Mouse (Mus musculus) neural tube, embryonic 14.5 days (tissue): Measurements from ENCODE around the gene Supt20. TPM values are rescaled to one million over a fixed set of nuclear protein-coding genes. Genes with fewer than 3 reads are reported as not detected.
"Not testable (repeated sequence)": the region's sequence is repeated elsewhere in the genome, so short reads cannot be mapped to it uniquely, and the experiment has no call there.

Experiments
- ATAC-seq: fragments of 200-750 bp; cut with Nextera tagmentation; 2 replicates; pipeline ENCODE4 v1.8.0; 2017; ENCODE audit warnings: low read depth, mild to moderate bottlenecking, moderate TSS enrichment, moderate library complexity
- H3K27ac ChIP-seq: fragments of 300-500 bp; sonication (generic); 2 replicates; pipeline ENCODE4 v1.5.1; 2014; ENCODE audit warnings: low read depth, mild to moderate bottlenecking, control low read depth, low read length, moderate library complexity, mixed read lengths
- H3K27me3 ChIP-seq: fragments of 300-500 bp; sonication (generic); 2 replicates; pipeline ENCODE4 v1.6.1; 2014; ENCODE audit warnings: low read length; ENCODE audit not compliant: control insufficient read depth, insufficient read depth
- H3K36me3 ChIP-seq: fragments of 300-500 bp; sonication (generic); 2 replicates; pipeline ENCODE4 v1.6.1; 2014; ENCODE audit warnings: low read length, mixed read lengths; ENCODE audit not compliant: control insufficient read depth, insufficient read depth
- H3K4me1 ChIP-seq: fragments of 300-500 bp; sonication (generic); 2 replicates; pipeline ENCODE4 v1.6.1; 2014; ENCODE audit warnings: low read length; ENCODE audit not compliant: control insufficient read depth, insufficient read depth
- H3K4me2 ChIP-seq: fragments of 300-500 bp; sonication (generic); 2 replicates; pipeline ENCODE4 v1.6.1; 2014; ENCODE audit warnings: mild to moderate bottlenecking, low read depth, low read length, control low read depth
- H3K4me3 ChIP-seq: fragments of 300-500 bp; sonication (generic); 2 replicates; pipeline ENCODE4 v1.5.1; 2014; ENCODE audit warnings: low read depth, low read length, control low read depth, mixed read lengths
- H3K9ac ChIP-seq: fragments of 300-500 bp; sonication (generic); replicated peaks from 2 replicates; pipeline ENCODE4 v1.6.1; 2014; ENCODE audit warnings: low read depth, mild to moderate bottlenecking, control low read depth, low read length, mixed read lengths
- H3K9me3 ChIP-seq: fragments of 300-500 bp; sonication (generic); 2 replicates; pipeline ENCODE4 v1.6.1; 2016; ENCODE audit warnings: low read length; ENCODE audit not compliant: control insufficient read depth
- WGBS: fragments of 180-500 bp; shearing (Covaris S2); extraction: QIAGEN DNeasy Blood & Tissue Kit; methylation state at CpG from one replicate; pipeline ENCODE4 v1.1.7; 2014; 5-methylcytosine and 5-hydroxymethylcytosine counted together
- polyA plus RNA-seq: library from polyadenylated mRNA; unstranded; fragments of >200 nt; fragmentation: Nextera tagmentation; extraction: Ambion mirVana; gene quantifications from 2 replicates; pipeline ENCODE4 v1.2.1, GENCODE M21; 2014

Gene Supt20
- polyA plus RNA-seq, 1 experiment from 2014 or later, result 92.3 TPM

GRCm38 (mm10) chr3:54759211-54759610, 66.6 kb downstream of the Supt20 start:
- 88% methylated on average over 9 of the region's 9 CpGs for WGBS
- no peak overlapping the region for H3K4me2 ChIP-seq
- no peaks in the 10 kb centered on the region for H3K36me3 ChIP-seq
- ATAC-seq, result no peak
- H3K9me3 ChIP-seq, result no peaks in the 10 kb centered on the region
- H3K9ac ChIP-seq, result no peak overlapping the region
- H3K27me3 ChIP-seq, result no peaks in the 10 kb centered on the region
- no peak overlapping the region for H3K4me3 ChIP-seq
- H3K27ac ChIP-seq, result no peak overlapping the region
- peaks cover 12% of the 10 kb centered on the region for H3K4me1 ChIP-seq

GRCm38 (mm10) chr3:54760321-54761115, 67.9 kb downstream of the Supt20 start:
- no peaks in the 10 kb centered on the region for H3K36me3 ChIP-seq
- H3K9ac ChIP-seq, result no peak overlapping the region
- no peaks in the 10 kb centered on the region for H3K27me3 ChIP-seq
- no peak overlapping the region for H3K27ac ChIP-seq
- H3K4me1 ChIP-seq, result peaks cover 12% of the 10 kb centered on the region
- no peak overlapping the region for H3K4me2 ChIP-seq
- ATAC-seq, result no peak
- no peaks in the 10 kb centered on the region for H3K9me3 ChIP-seq
- 59% methylated on average over 15 of the region's 15 CpGs for WGBS
- H3K4me3 ChIP-seq, result no peak overlapping the region

DNA sequence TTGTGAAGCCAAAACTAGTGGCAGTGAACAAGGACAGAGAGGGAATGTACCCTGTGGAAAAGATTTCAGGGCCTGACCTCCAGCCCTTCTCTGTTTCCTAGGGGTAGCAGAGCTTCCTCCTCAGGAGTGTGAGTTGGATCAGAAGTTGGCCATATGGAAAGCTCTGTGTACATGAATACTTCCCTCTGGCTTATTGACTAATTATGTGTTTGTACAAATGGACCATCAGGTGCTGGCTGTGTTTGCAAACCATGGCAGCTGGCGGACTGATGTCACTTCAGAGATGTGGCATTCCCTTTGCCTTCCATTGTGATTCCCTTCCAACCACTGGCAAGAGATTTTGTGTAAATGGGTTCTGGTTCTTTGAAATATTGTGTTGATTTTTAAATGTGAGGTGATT, 68.7 kb downstream of the Supt20 start:
- 86% methylated on average over 1 of the region's 1 CpGs for WGBS
- H3K27me3 ChIP-seq, result no peaks in the 10 kb centered on the region
- no peaks in the 10 kb centered on the region for H3K9me3 ChIP-seq
- H3K4me2 ChIP-seq, result no peak overlapping the region
- no peak overlapping the region for H3K9ac ChIP-seq
- H3K4me1 ChIP-seq, result peaks cover 5% of the 10 kb centered on the region; the same call in 1 of the 2 replicates
- ATAC-seq, result no peak
- no peak overlapping the region for H3K27ac ChIP-seq
- no peaks in the 10 kb centered on the region for H3K36me3 ChIP-seq
- no peak overlapping the region for H3K4me3 ChIP-seq

DNA sequence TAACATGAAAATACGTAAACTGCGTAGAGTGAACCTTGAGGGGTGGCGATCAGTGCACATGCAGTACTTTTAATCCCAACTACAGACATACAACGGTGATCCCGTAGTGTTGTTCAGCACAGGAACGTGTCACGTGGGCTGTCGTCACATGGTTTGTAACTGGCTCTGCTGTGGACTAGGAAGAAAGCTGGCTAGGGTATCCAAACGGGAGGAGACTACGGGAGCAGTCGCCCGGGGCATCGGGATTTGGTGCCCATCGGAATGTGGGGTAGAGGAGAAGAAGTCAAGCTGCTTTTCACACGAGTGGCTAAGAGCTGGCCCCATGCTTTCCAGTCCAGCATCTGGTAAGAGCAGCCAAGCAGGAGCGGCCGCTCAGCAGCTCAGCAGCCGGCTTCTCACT, 71.8 kb downstream of the Supt20 start:
- Histone ChIP-seq H3K9me3 (no peaks in the 10 kb centered on the region), H3K4me2 (no peak overlapping the region), H3K9ac (no peak overlapping the region), H3K27ac (no peak overlapping the region), H3K36me3 (no peaks in the 10 kb centered on the region), H3K4me3 (no peak overlapping the region), H3K4me1 (no peaks in the 10 kb centered on the region), H3K27me3 (no peaks in the 10 kb centered on the region)
- WGBS, result 72% methylated on average over 18 of the region's 18 CpGs
- ATAC-seq, result peak; percentile 84; the same call in 1 of the 2 replicates

GRCm38 (mm10) chr3:54765521-54765920, 72.9 kb downstream of the Supt20 start:
- not testable (repeated sequence) for H3K4me1 ChIP-seq, H3K9ac ChIP-seq, H3K36me3 ChIP-seq, H3K27me3 ChIP-seq, H3K4me3 ChIP-seq, ATAC-seq, H3K27ac ChIP-seq, H3K4me2 ChIP-seq, H3K9me3 ChIP-seq
- WGBS, result 90% methylated on average over 6 of the region's 6 CpGs

DNA sequence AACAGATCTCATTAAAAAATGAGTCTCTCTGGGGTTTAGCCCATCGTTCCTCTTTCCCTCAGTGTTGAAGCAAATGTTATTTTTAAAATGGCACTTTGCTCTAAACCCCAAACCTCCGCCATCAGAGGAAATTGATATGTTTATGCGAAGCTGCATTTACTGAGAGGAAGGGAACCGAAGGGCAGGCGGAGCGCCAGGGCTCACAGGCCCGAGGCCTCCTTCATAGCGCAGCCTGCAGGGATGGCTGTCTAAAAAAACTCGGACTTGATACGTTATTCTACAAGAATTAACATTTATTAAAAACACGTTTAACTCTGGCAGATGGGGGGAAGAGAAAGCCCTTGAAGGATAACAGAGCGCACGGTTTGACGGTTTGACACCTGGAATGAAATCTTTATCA, 73.4 kb downstream of the Supt20 start:
- no peak overlapping the region for H3K4me2 ChIP-seq
- no peak overlapping the region for H3K4me3 ChIP-seq
- H3K27ac ChIP-seq, result no peak overlapping the region
- no peaks in the 10 kb centered on the region for H3K27me3 ChIP-seq
- no peaks in the 10 kb centered on the region for H3K9me3 ChIP-seq
- no peak for ATAC-seq
- no peaks in the 10 kb centered on the region for H3K4me1 ChIP-seq
- WGBS, result 84% methylated on average over 14 of the region's 14 CpGs
- no peaks in the 10 kb centered on the region for H3K36me3 ChIP-seq
- H3K9ac ChIP-seq, result no peak overlapping the region

- 88% methylated on average over 5 of the region's 5 CpGs for WGBS
- no peak overlapping the region for H3K4me3 ChIP-seq
- no peak overlapping the region for H3K27ac ChIP-seq
- H3K9ac ChIP-seq, result no peak overlapping the region
- H3K9me3 ChIP-seq, result no peaks in the 10 kb centered on the region
- no peak overlapping the region for H3K4me2 ChIP-seq
- no peaks in the 10 kb centered on the region for H3K4me1 ChIP-seq
- H3K36me3 ChIP-seq, result no peaks in the 10 kb centered on the region
- H3K27me3 ChIP-seq, result no peaks in the 10 kb centered on the region
- no peak for ATAC-seq
Measured at GRCm38 (mm10) chr3:54766811-54767210, 74.2 kb downstream of the Supt20 start.

- no peak overlapping the region for H3K27ac ChIP-seq
- H3K4me2 ChIP-seq, result no peak overlapping the region
- ATAC-seq, result no peak
- no peak overlapping the region for H3K9ac ChIP-seq
- no peak overlapping the region for H3K4me3 ChIP-seq
- H3K27me3 ChIP-seq, result no peaks in the 10 kb centered on the region
- WGBS, result 90% methylated on average over 8 of the region's 8 CpGs
- no peaks in the 10 kb centered on the region for H3K36me3 ChIP-seq
- H3K4me1 ChIP-seq, result no peaks in the 10 kb centered on the region
- no peaks in the 10 kb centered on the region for H3K9me3 ChIP-seq
Measured at GRCm38 (mm10) chr3:54768592-54768991, 76.0 kb downstream of the Supt20 start.

DNA sequence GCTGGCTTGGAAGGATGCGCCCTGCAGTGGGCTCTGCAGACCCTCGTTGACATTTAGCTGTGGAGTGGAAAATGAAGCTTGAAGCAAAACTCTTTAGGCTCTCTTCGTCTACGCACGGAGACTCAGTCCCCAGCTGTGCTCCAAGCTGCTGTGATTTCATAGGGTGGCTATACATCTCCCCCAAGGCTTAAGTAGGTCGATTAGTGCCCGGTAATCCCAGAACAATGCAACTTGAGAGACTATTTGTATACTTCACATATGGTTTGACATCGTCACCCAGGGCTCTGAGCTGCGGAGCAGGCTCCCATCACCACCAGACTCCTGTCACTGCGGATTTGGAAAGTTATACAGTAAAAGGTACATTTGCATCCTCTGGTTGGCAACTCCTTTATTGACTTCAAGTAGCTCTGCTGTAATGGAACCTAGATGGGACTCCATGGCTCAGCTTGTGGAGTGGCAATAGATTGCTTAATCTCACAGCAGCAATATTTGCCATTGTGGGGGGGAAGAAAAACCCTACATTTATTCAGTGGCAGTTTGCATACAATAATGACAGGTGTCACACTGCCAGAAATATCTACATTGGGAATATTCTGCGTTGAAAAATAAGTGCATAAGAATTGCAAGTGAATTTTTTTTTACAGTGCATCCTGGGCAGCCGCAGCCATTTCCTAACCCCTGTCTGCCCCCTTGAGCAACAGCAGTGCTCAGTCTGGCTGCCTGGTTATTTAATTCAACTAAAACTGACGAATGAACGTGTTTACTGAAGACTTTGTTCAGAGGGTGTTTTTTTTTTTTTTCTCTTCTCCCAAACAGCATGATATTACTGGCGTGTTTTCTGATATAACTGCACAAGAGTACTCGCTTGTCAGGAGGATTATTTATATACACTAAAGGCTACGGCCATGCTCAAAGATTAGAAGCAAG, 77.0 kb downstream of the Supt20 start:
- Histone ChIP-seq H3K4me2 (no peak overlapping the region), H3K36me3 (no peaks in the 10 kb centered on the region), H3K9me3 (no peaks in the 10 kb centered on the region), H3K27ac (no peak overlapping the region), H3K4me1 (no peaks in the 10 kb centered on the region), H3K4me3 (no peak overlapping the region), H3K27me3 (no peaks in the 10 kb centered on the region), H3K9ac (no peak overlapping the region)
- 75% methylated on average over 17 of the region's 17 CpGs for WGBS
- ATAC-seq, result no peak
